Mouse (Mus musculus) CH12.LX (cell line): ENCODE results near the gene Ccdc146. TPM values are rescaled to one million over a fixed set of nuclear protein-coding genes. Genes with fewer than 3 reads are reported as not detected.
A peak's percentile ranks its signal among the peaks of the same experiment; 100 is the strongest.

Experiments
- DNase-seq: peaks from one replicate; pipeline ENCODE4 v3.0.0-alpha.2; 2013; ENCODE audit errors: extremely low read depth
- H3K27ac ChIP-seq: 2 replicates; pipeline ENCODE4 v1.5.1; 2012; ENCODE audit warnings: low read depth, mild to moderate bottlenecking, control low read depth, moderate library complexity; ENCODE audit not compliant: insufficient read depth
- H3K27me3 ChIP-seq: replicated peaks from 2 replicates; pipeline ENCODE3; 2012; ENCODE audit warnings: inconsistent platforms
- H3K36me3 ChIP-seq, 2 experiments: replicated peaks in 1 of 2; 2 replicates each; pipeline versions ENCODE3 to v1.6.1; 2012; ENCODE audit warnings: inconsistent platforms in 1 of 2, low read length in 1 of 2, mild to moderate bottlenecking in 1 of 2, mixed read lengths in 1 of 2, moderate library complexity in 1 of 2; ENCODE audit not compliant: control insufficient read depth in 1 of 2, insufficient read depth in 1 of 2
- H3K4me1 ChIP-seq, 2 experiments: 2 replicates each; pipeline ENCODE4 v1.6.1; 2012; ENCODE audit warnings: inconsistent platforms in 1 of 2, moderate library complexity in 1 of 2; ENCODE audit not compliant: insufficient read depth in 2 of 2, control insufficient read depth in 1 of 2
- H3K4me2 ChIP-seq: 2 replicates; pipeline ENCODE4 v1.6.1; 2012; ENCODE audit warnings: low read depth, mild to moderate bottlenecking, control low read depth; ENCODE audit not compliant: poor library complexity, insufficient read depth, severe bottlenecking
- H3K4me3 ChIP-seq, 3 experiments: fragments of 150-350 bp in 1 of 3; sonication (generic) in 1 of 3; replicated peaks in 1 of 3; 2 replicates each; pipeline versions ENCODE3 to v1.5.1; 2011 to 2012; ENCODE audit warnings: low read depth in 2 of 3, low read length in 2 of 3, mild to moderate bottlenecking in 2 of 3, moderate library complexity in 2 of 3, control low read depth in 1 of 3, improper control_type of control experiment in 1 of 3, inconsistent platforms in 1 of 3, mixed read lengths in 1 of 3; ENCODE audit not compliant: poor library complexity in 1 of 3
- H3K79me2 ChIP-seq: replicated peaks from 2 replicates; pipeline ENCODE4 v1.6.1; 2012; ENCODE audit warnings: mild to moderate bottlenecking, moderate library complexity; ENCODE audit not compliant: control insufficient read depth, poor library complexity, insufficient read depth, severe bottlenecking; ENCODE audit errors: extremely low read depth
- H3K9ac ChIP-seq: 2 replicates; pipeline ENCODE4 v1.6.1; 2012; ENCODE audit warnings: low read depth, mild to moderate bottlenecking, control low read depth, moderate library complexity; ENCODE audit not compliant: insufficient read depth
- H3K9me3 ChIP-seq: replicated peaks from 2 replicates; pipeline ENCODE3; 2012; ENCODE audit warnings: low read length, inconsistent platforms, mixed read lengths
- BHLHE40 ChIP-seq: IDR thresholded peaks from 2 replicates; pipeline ENCODE4 v1.6.1; 2011; ENCODE audit warnings: mild to moderate bottlenecking, low read depth, low read length, improper control_type of control experiment
- CHD2 ChIP-seq: IDR thresholded peaks from 2 replicates; pipeline ENCODE4 v1.6.1; 2011; ENCODE audit warnings: low read length, improper control_type of control experiment
- EP300 ChIP-seq: IDR thresholded peaks from 2 replicates; pipeline ENCODE4 v1.6.1; 2011; ENCODE audit warnings: low read length, improper control_type of control experiment
- JUN ChIP-seq: IDR thresholded peaks from 2 replicates; pipeline ENCODE4 v1.6.1; 2011; ENCODE audit warnings: low read depth, mild to moderate bottlenecking, low read length, improper control_type of control experiment, moderate library complexity; ENCODE audit not compliant: insufficient read depth
- JUND ChIP-seq: conservative IDR thresholded peaks from 2 replicates; pipeline ENCODE4 v1.6.1; 2011; ENCODE audit warnings: low read depth, low read length, improper control_type of control experiment
- KAT2A ChIP-seq: IDR thresholded peaks from 2 replicates; pipeline ENCODE4 v1.6.1; 2012; ENCODE audit warnings: low read length, improper control_type of control experiment, inconsistent platforms; ENCODE audit not compliant: insufficient replicate concordance
- MAFK ChIP-seq: IDR thresholded peaks from 2 replicates; pipeline ENCODE4 v1.6.1; 2011; ENCODE audit warnings: low read length, improper control_type of control experiment; ENCODE audit not compliant: insufficient replicate concordance
- MAX ChIP-seq: IDR thresholded peaks from 2 replicates; pipeline ENCODE4 v1.6.1; 2011; ENCODE audit warnings: low read length, improper control_type of control experiment
- MAZ ChIP-seq: IDR thresholded peaks from 2 replicates; pipeline ENCODE4 v1.6.1; 2012; ENCODE audit warnings: low read depth, mild to moderate bottlenecking, inconsistent platforms, low read length, improper control_type of control experiment, moderate library complexity
- MXI1 ChIP-seq: IDR thresholded peaks from 2 replicates; pipeline ENCODE4 v1.6.1; 2011; ENCODE audit warnings: mild to moderate bottlenecking, low read depth, low read length, improper control_type of control experiment
- MYC ChIP-seq: IDR thresholded peaks from 2 replicates; pipeline ENCODE4 v1.6.1; 2011; ENCODE audit warnings: low read depth, mild to moderate bottlenecking, improper control_type of control experiment, low read length
- NELFE ChIP-seq: IDR thresholded peaks from 2 replicates; pipeline ENCODE4 v1.6.1; 2011; ENCODE audit warnings: low read depth, low read length, improper control_type of control experiment
- NRF1 ChIP-seq: IDR thresholded peaks from 2 replicates; pipeline ENCODE4 v1.6.1; 2014; ENCODE audit warnings: low read depth, mild to moderate bottlenecking, inconsistent platforms, low read length, improper control_type of control experiment, moderate library complexity
- POLR2AphosphoS2 ChIP-seq: IDR thresholded peaks from 2 replicates; pipeline ENCODE4 v1.6.1; 2011; ENCODE audit warnings: low read depth, low read length, improper control_type of control experiment
- RAD21 ChIP-seq: IDR thresholded peaks from 2 replicates; pipeline ENCODE4 v1.6.1; 2011; ENCODE audit warnings: low read depth, mild to moderate bottlenecking, low read length, improper control_type of control experiment, moderate library complexity
- RCOR1 ChIP-seq: conservative IDR thresholded peaks from 2 replicates; pipeline ENCODE4 v1.6.1; 2012; ENCODE audit warnings: low read depth, mild to moderate bottlenecking, inconsistent platforms, low read length, improper control_type of control experiment
- SIN3A ChIP-seq: IDR thresholded peaks from 2 replicates; pipeline ENCODE4 v1.6.1; 2012; ENCODE audit warnings: low read length, improper control_type of control experiment, inconsistent platforms
- TCF12 ChIP-seq: IDR thresholded peaks from 2 replicates; pipeline ENCODE4 v1.6.1; 2014; ENCODE audit warnings: low read depth, mild to moderate bottlenecking, inconsistent platforms, low read length, improper control_type of control experiment
- UBTF ChIP-seq: IDR thresholded peaks from 2 replicates; pipeline ENCODE4 v1.6.1; 2012; ENCODE audit warnings: low read depth, mild to moderate bottlenecking, inconsistent platforms, low read length, improper control_type of control experiment, moderate library complexity
- USF1 ChIP-seq: IDR thresholded peaks from 2 replicates; pipeline ENCODE4 v1.6.1; 2014; ENCODE audit warnings: low read depth, mild to moderate bottlenecking, inconsistent platforms, low read length, improper control_type of control experiment
- USF2 ChIP-seq: conservative IDR thresholded peaks from 2 replicates; pipeline ENCODE4 v1.6.1; 2011; ENCODE audit warnings: low read depth, low read length, improper control_type of control experiment
- ZKSCAN1 ChIP-seq: IDR thresholded peaks from 2 replicates; pipeline ENCODE4 v1.6.1; 2012; ENCODE audit warnings: low read depth, inconsistent platforms, low read length, improper control_type of control experiment, borderline replicate concordance
- ZMIZ1 ChIP-seq: IDR thresholded peaks from 2 replicates; pipeline ENCODE4 v1.6.1; 2012; ENCODE audit warnings: low read depth, mild to moderate bottlenecking, inconsistent platforms, low read length, improper control_type of control experiment
- dilution Hi-C: fragments of 300-500 bp; cut with MboI; formaldehyde crosslinking; loops from 2 replicates; pipeline ENCODE4 v1.14.3; 2020; ENCODE audit warnings: low sequenced_read_pairs; ENCODE audit not compliant: extremely low pct_unique_long_range_greater_than_20kb, extremely low pct_ligation_motif_present
- in situ Hi-C: fragments of 300-500 bp; cut with MboI; formaldehyde crosslinking; loops from 3 replicates; pipeline ENCODE4 v1.14.3; 2019; ENCODE audit warnings: low sequenced_read_pairs, low pct_ligation_motif_present, low pct_unique_long_range_greater_than_20kb, mixed read lengths
- polyA plus RNA-seq: library from polyadenylated mRNA; unstranded; fragments of >175 nt; gene quantifications from 2 replicates; pipeline ENCODE4 v1.2.1, GENCODE M21; 2012; ENCODE audit warnings: low read depth; ENCODE audit not compliant: insufficient read length
- total RNA-seq, 2 experiments: library from RNA; depleted of rRNA; stranded (reverse); fragments of 300-350 nt in 1 of 2; fragments of >200 nt in 1 of 2; gene quantifications; 2 replicates each; pipeline ENCODE4 v1.2.3; 2012 to 2014

Ccdc146 gene
- total and polyA plus RNA-seq, 3 experiments = 0.17 to 0.21 TPM; not detected in 1

- DNase-seq = no peak
- Histone ChIP-seq H3K4me2 (no peak overlapping the region), H3K4me3 (no peak overlapping the region), H3K4me1 (peaks cover 17 to 40% of the 10 kb centered on the region in 2 experiments), H3K27me3 (no peaks in the 10 kb centered on the region), H3K9ac (no peak overlapping the region), H3K79me2 (no peaks in the 10 kb centered on the region)
- dilution Hi-C loops = no loop called here
- in situ Hi-C loops = no loop called here
- TF ChIP-seq CHD2 (no peak), KAT2A (no peak)
- TF ChIP-seq, all 38 proteins: peak for 0
- H3K9me3 ChIP-seq = no peaks in the 10 kb centered on the region
- no peak overlapping the region for H3K27ac ChIP-seq
- no peaks in the 10 kb centered on the region for H3K36me3 ChIP-seq
Measured at GRCm38 (mm10) chr5:21381986-21382385, 42.5 kb downstream of the Ccdc146 start.

GRCm38 (mm10) chr5:21378397-21378796, 46.1 kb downstream of the Ccdc146 start:
- dilution Hi-C loops (no loop called here), in situ Hi-C loops (no loop called here)
- Histone ChIP-seq H3K9me3 (no peaks in the 10 kb centered on the region), H3K4me2 (peak overlapping the region; percentile 93), H3K9ac (peak overlapping the region; percentile 56; the same call in 1 of the 2 replicates), H3K27me3 (no peaks in the 10 kb centered on the region), H3K4me3 (no peak overlapping the region), H3K36me3 (no peaks in the 10 kb centered on the region), H3K4me1 (peaks cover 7 to 16% of the 10 kb centered on the region in 2 experiments; a peak in 3 of 4 replicates), H3K79me2 (peaks cover 12% of the 10 kb centered on the region), H3K27ac (no peak overlapping the region)
- TF ChIP-seq EP300 (no peak), TCF12 (0 out of 2 replicates have a peak, but pooled peaks have one; percentile 13), MAZ (no peak), MXI1 (peak; percentile 22; the same call in 1 of the 2 replicates), ZMIZ1 (no peak)
- DNase-seq = no peak

GRCm38 (mm10) chr5:21376935-21377334, 47.5 kb downstream of the Ccdc146 start:
- in situ Hi-C loops = no loop called here
- H3K9me3 ChIP-seq = no peaks in the 10 kb centered on the region
- H3K9ac ChIP-seq = no peak overlapping the region
- peak; percentile 49; the same call in 1 of the 2 replicates for TF ChIP-seq MAX
- TF ChIP-seq JUND = no peak
- TF ChIP-seq NELFE = no peak
- TF ChIP-seq BHLHE40 = peak; percentile 92
- TF ChIP-seq MAZ = no peak
- peak; percentile 71 for TF ChIP-seq MYC
- no peak for TF ChIP-seq NRF1
- TF ChIP-seq ZKSCAN1 = no peak
- TF ChIP-seq RAD21 = no peak
- TF ChIP-seq MAFK = no peak
- TF ChIP-seq SIN3A = no peak
- no peak for TF ChIP-seq CHD2
- TF ChIP-seq USF2 = no peak; the same call in 1 of the 2 replicates
- TF ChIP-seq POLR2AphosphoS2 = no peak
- TF ChIP-seq UBTF = no peak
- TF ChIP-seq JUN = no peak
- peak; percentile 56; the same call in 1 of the 2 replicates for TF ChIP-seq MXI1
- TF ChIP-seq RCOR1 = no peak
- TF ChIP-seq USF1 = 0 out of 2 replicates have a peak, but pooled peaks have one; percentile 20
- H3K36me3 ChIP-seq = no peaks in the 10 kb centered on the region
- H3K4me2 ChIP-seq = no peak overlapping the region; the same call in 1 of the 2 replicates
- no peak for DNase-seq
- peaks cover 16% of the 10 kb centered on the region for H3K79me2 ChIP-seq
- H3K4me3 ChIP-seq = no peak overlapping the region
- dilution Hi-C loops = no loop called here
- peaks cover 7 to 13% of the 10 kb centered on the region in 2 experiments; a peak in 3 of 4 replicates for H3K4me1 ChIP-seq
- no peak overlapping the region for H3K27ac ChIP-seq
- no peaks in the 10 kb centered on the region for H3K27me3 ChIP-seq
